Mouse (Mus musculus) heart, postnatal 4 days (tissue): ENCODE results near the gene Tpbg. TPM values are rescaled to one million over a fixed set of nuclear protein-coding genes. Genes with fewer than 3 reads are reported as not detected.

Source experiments
- total RNA-seq, 2 experiments: library from RNA; stranded (reverse); gene quantifications; 2 replicates each; pipeline ENCODE4 v1.2.3; 2021

Tpbg gene
- total RNA-seq, 2 experiments from 2014 or later = 4.4 to 6.2 TPM

Other genes starting within 250 kb of the Tpbg start
- 10 to 100 TPM; 38.2 to 38.7 TPM for gene Ibtk, start 93.0 kb upstream of the Tpbg start, total RNA-seq